Mouse (Mus musculus) bone marrow, adult 2 months (tissue): Measurements from ENCODE around the gene Tm2d3. TPM values are rescaled to one million over a fixed set of nuclear protein-coding genes. Genes with fewer than 3 reads are reported as not detected.

Experiments used
- H3K27ac ChIP-seq: fragments of 200-500 bp; 2 replicates; pipeline ENCODE4 v1.5.1; 2012; ENCODE audit warnings: low read depth, mild to moderate bottlenecking, control low read depth, inconsistent platforms, low read length; ENCODE audit not compliant: control insufficient read depth, poor library complexity, insufficient read depth
- H3K4me1 ChIP-seq: fragments of 200-500 bp; 2 replicates; pipeline ENCODE4 v1.6.1; 2011; ENCODE audit warnings: low read length; ENCODE audit not compliant: control insufficient read depth, insufficient read depth
- H3K4me3 ChIP-seq: fragments of 200-500 bp; replicated peaks from 2 replicates; pipeline ENCODE3; 2011; ENCODE audit warnings: mild to moderate bottlenecking, low read depth, low read length, control low read depth; ENCODE audit not compliant: control insufficient read depth
- CTCF ChIP-seq: fragments of 200-500 bp; IDR thresholded peaks from 2 replicates; pipeline ENCODE4 v1.5.1; 2011; ENCODE audit warnings: low read length, control low read depth; ENCODE audit not compliant: control insufficient read depth, insufficient read depth
- POLR2A ChIP-seq: fragments of 200-500 bp; IDR thresholded peaks from 2 replicates; pipeline ENCODE4 v1.6.1; 2011; ENCODE audit warnings: low read depth, mild to moderate bottlenecking, control low read depth, low read length, borderline replicate concordance; ENCODE audit not compliant: control insufficient read depth
- WGBS: fragments of 180-500 bp; shearing (Covaris S2); methylation state at CpG from one replicate; pipeline ENCODE4 v1.1.7; 2018; 5-methylcytosine and 5-hydroxymethylcytosine counted together
- polyA plus RNA-seq: library from polyadenylated mRNA; stranded (reverse); fragments of >200 nt; gene quantifications from 2 replicates; pipeline ENCODE4 v1.2.4, GENCODE M21; 2011; ENCODE audit warnings: low replicate concordance; ENCODE audit not compliant: missing spikeins, insufficient read depth, insufficient read length

Gene Tm2d3
- polyA plus RNA-seq, 1 experiment = 57.9 TPM

- TF ChIP-seq CTCF (no peak), POLR2A (no peak)
- 84% methylated on average over 2 of the region's 2 CpGs for WGBS
- Histone ChIP-seq H3K27ac (no peak overlapping the region), H3K4me3 (no peak overlapping the region), H3K4me1 (no peaks in the 10 kb centered on the region)
Measured at GRCm38 (mm10) chr7:65734024-65734423, 43.1 kb downstream of the Tm2d3 start.

DNA sequence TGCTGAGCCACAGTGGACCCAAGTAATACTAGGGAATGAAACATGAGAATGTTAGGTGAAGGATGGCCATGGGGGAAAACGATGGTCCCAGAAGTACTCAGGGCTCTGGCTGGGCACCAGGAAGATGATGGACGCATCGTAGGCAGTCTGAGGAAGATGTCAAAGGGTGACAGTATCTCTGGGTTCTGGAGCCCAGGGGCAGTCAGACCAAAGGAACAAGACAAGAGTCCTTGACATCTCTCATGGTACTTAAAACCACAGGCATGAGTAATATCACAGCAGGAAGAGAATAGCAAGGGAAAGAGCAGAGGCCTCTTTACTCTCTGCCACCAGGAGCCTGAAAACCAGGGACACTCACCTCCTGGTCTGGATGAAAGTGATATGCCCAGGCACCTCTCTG, 44.3 kb downstream of the Tm2d3 start:
- Histone ChIP-seq H3K27ac (no peak overlapping the region), H3K4me3 (no peak overlapping the region), H3K4me1 (no peaks in the 10 kb centered on the region)
- 91% methylated on average over 3 of the region's 3 CpGs for WGBS
- TF ChIP-seq CTCF (no peak), POLR2A (no peak)

GRCm38 (mm10) chr7:65737286-65738040, 46.5 kb downstream of the Tm2d3 start:
- H3K27ac ChIP-seq = no peak overlapping the region
- no peak overlapping the region for H3K4me3 ChIP-seq
- no peaks in the 10 kb centered on the region for H3K4me1 ChIP-seq
- TF ChIP-seq POLR2A (no peak), CTCF (no peak)
- 78% methylated on average over 12 of the region's 12 CpGs for WGBS

DNA sequence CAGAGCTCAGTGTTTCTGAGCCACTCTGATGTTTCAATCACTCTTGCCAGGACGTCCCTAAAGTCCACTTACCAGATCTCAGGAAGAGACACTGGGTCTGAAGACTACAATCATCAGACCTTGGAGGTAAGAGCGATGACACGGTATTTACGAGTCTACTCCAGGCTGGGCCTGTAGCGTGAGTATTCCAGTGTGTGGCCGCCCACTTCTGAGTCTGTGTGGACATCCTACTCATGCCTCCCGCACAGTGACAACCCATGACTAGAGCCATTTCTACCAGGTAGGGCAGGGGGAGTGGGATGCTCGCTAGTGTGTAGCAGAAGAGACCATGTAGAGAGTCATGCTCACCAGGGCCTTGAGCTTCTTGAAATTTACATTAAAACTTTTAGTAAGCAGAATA, 51.9 kb downstream of the Tm2d3 start:
- Histone ChIP-seq H3K4me1 (no peaks in the 10 kb centered on the region), H3K4me3 (no peak overlapping the region), H3K27ac (no peak overlapping the region)
- TF ChIP-seq CTCF (no peak), POLR2A (no peak)
- 81% methylated on average over 8 of the region's 8 CpGs for WGBS

GRCm38 (mm10) chr7:65747990-65748955, 57.3 kb downstream of the Tm2d3 start:
- Histone ChIP-seq H3K4me1 (no peaks in the 10 kb centered on the region), H3K27ac (no peak overlapping the region), H3K4me3 (no peak overlapping the region)
- WGBS = 81% methylated on average over 11 of the region's 11 CpGs
- TF ChIP-seq CTCF (no peak), POLR2A (no peak)

Other genes starting within 250 kb of the Tm2d3 start
- 1.2 and 16.9 TPM in 2 replicates for gene Tjp1, start 163.4 kb upstream of the Tm2d3 start, polyA plus RNA-seq
- gene Tarsl2, start 46.3 kb upstream of the Tm2d3 start, polyA plus RNA-seq = 5.1 and 6.3 TPM in 2 replicates
- 0.34 and 5.3 TPM in 2 replicates for gene Pcsk6, start 170.6 kb downstream of the Tm2d3 start, polyA plus RNA-seq